Mouse (Mus musculus) cortical plate, adult 2 months (tissue): ENCODE measurements around the gene Cadm1. TPM values are rescaled to one million over a fixed set of nuclear protein-coding genes. Genes with fewer than 3 reads are reported as not detected.

Source experiments
- H3K27ac ChIP-seq: fragments of 200-500 bp; 2 replicates; pipeline ENCODE4 v1.5.1; 2012; ENCODE audit warnings: low read length, control low read depth, inconsistent platforms; ENCODE audit not compliant: insufficient read depth
- H3K4me1 ChIP-seq: fragments of 200-500 bp; 2 replicates; pipeline ENCODE4 v1.6.1; 2011; ENCODE audit warnings: low read length; ENCODE audit not compliant: control insufficient read depth, insufficient read depth
- H3K4me3 ChIP-seq: fragments of 200-500 bp; 2 replicates; pipeline ENCODE4 v1.5.1; 2011; ENCODE audit warnings: mild to moderate bottlenecking, low read length, control low read depth; ENCODE audit not compliant: insufficient read depth
- CTCF ChIP-seq: fragments of 200-500 bp; IDR thresholded peaks from 2 replicates; pipeline ENCODE4 v1.5.1; 2011; ENCODE audit warnings: mild to moderate bottlenecking, control low read depth, low read length; ENCODE audit not compliant: insufficient read depth; ENCODE audit errors: extremely low read depth
- POLR2A ChIP-seq: fragments of 200-500 bp; IDR thresholded peaks from 2 replicates; pipeline ENCODE4 v1.6.1; 2011; ENCODE audit warnings: mild to moderate bottlenecking, low read length, control low read depth; ENCODE audit not compliant: insufficient read depth; ENCODE audit errors: extremely low read depth
- polyA plus RNA-seq: library from polyadenylated mRNA; depleted of rRNA; stranded (reverse); fragments of >200 nt; gene quantifications from 2 replicates; pipeline ENCODE4 v1.2.3, GENCODE M21; 2012

The Cadm1 gene
- polyA plus RNA-seq, 1 experiment = 104 TPM

DNA sequence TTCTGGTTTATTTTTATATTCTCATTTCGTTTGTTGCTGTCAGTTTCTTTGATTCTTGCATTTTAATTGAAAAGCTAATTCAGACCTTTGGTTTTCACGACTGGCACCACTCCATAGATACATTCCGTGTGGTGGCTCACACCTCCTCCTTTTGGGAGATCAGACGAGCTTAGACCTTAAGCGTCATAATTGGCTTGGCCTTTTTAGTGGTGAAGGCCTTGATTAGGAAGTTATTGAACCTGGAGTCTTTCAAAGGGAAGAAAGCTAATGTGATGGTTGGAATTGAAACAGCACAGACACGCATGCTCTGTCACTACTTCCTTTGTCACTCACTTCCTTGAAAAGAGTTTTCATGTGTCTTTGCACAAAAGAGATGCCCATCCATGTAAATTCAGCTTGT is 249.3 kb downstream of the Cadm1 start:
- no peak for TF ChIP-seq POLR2A
- no peak for TF ChIP-seq CTCF
- peaks cover 12% of the 10 kb centered on the region for H3K4me1 ChIP-seq
- no peak overlapping the region for H3K27ac ChIP-seq
- no peak overlapping the region for H3K4me3 ChIP-seq

DNA sequence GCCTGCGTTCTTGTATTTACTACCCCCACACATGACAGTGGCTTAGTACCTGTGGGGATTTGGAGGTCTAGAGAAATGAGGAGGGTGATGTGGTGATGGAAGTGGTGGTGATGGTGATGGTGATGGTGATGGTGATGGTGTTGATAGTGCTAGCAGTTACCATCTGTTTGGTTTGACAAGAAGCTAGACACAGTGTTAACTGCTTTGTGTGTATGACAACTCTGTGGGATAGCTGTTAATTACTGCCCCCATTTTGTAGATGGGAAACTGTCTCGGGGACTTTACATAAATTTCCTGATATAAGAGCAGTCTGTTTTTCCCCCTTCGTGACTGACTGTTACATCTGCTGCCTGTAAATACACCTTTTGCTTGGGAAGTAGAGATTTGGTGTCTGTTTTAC is 256.7 kb downstream of the Cadm1 start:
- TF ChIP-seq POLR2A (no peak), CTCF (no peak)
- Histone ChIP-seq H3K4me1 (peaks cover 9% of the 10 kb centered on the region), H3K27ac (no peak overlapping the region), H3K4me3 (no peak overlapping the region)

DNA sequence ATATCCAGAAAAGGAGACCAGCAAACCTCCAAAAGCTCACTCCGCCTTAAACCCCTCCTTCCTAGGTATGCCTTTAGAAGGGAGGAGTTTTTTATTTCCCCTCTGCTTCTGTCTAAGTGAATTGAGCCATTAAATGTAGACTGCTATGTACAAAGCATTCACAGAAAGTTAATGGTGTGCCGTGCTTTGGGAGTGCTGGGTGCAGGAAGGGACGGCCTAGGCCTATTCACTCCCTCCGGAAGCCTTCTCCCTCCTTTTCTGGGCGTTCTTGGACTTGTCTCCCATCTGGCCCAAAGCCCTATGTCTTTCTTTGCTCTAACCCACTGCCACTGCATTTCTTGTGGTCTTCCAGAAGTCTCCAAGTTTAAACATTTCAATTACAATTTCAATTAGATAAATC is 268.5 kb downstream of the Cadm1 start:
- TF ChIP-seq POLR2A = no peak
- no peak for TF ChIP-seq CTCF
- H3K4me1 ChIP-seq = peaks cover 2% of the 10 kb centered on the region; the same call in 1 of the 2 replicates
- H3K4me3 ChIP-seq = no peak overlapping the region
- H3K27ac ChIP-seq = no peak overlapping the region

DNA sequence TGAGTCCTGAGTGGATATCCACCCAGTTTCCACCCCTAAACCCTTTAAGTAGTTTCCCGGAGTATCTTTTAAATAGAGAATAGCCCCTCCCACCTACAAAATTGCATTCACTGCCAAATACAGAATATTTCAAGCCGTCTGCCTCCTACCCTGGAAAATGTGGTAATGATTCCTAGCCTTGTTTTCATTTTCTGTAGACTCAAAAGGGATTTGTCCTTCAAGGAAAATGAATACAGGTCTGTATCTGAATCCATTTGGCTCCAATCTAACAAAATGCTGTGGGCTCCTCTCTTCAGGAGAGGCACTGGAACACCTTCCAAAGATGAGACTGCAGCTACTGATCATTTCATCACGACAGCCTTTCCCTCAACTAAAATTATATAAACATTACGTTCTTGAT is 271.3 kb downstream of the Cadm1 start:
- Histone ChIP-seq H3K27ac (no peak overlapping the region), H3K4me3 (no peak overlapping the region), H3K4me1 (peaks cover 2% of the 10 kb centered on the region; the same call in 1 of the 2 replicates)
- TF ChIP-seq CTCF = no peak
- TF ChIP-seq POLR2A = no peak

DNA sequence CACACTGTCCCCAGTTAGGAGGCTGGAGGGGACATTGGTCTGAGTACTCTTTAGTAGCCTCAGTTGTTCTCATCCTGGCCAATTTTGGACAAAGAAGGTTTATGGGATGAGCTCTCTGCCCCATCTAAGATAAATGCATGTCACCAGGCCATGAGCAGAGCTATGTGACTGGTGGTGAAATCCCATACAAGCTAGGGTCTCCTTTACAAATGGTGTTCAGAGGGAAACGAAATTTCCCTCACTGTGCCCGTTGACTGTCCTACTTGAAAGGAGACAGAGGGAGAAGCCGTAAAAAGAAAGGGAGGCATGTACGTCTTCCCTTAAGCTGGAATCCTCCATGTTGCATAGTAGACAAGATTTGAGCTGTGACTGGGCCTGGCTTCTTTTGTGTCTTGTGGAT is 272.6 kb downstream of the Cadm1 start:
- no peak for TF ChIP-seq POLR2A
- TF ChIP-seq CTCF = no peak
- H3K27ac ChIP-seq = no peak overlapping the region
- no peak overlapping the region for H3K4me3 ChIP-seq
- H3K4me1 ChIP-seq = peaks cover 2% of the 10 kb centered on the region; the same call in 1 of the 2 replicates

DNA sequence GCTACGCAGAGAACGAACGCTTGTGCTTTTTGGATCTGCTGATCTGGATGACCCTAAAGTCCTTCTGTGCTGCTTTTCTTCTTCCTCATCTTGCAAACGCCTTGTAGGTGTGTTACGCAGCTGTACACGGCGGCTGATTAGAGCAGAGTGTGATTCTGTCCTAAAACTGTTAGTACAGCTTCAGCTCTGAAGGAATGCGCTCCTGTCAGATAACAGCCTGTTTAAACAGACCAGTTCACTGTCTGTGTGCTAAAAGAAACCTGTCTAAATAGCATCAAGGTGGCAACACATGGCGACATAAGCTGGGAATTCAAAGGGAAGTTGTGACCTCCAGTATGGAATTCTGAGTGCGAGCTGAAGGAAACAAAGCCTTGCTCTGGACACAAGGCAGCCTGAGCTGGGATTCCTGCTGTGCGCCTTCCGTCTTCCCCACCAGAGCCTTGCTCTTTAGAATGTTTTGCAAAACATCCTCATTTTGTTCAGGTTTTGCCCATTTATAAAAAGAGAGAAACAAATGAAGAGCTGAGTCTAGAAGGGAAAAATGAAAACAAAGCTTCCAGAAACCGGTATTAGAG is 273.6 kb downstream of the Cadm1 start:
- Histone ChIP-seq H3K4me1 (peaks cover 2% of the 10 kb centered on the region; the same call in 1 of the 2 replicates), H3K4me3 (no peak overlapping the region), H3K27ac (no peak overlapping the region)
- TF ChIP-seq POLR2A (no peak), CTCF (no peak)

DNA sequence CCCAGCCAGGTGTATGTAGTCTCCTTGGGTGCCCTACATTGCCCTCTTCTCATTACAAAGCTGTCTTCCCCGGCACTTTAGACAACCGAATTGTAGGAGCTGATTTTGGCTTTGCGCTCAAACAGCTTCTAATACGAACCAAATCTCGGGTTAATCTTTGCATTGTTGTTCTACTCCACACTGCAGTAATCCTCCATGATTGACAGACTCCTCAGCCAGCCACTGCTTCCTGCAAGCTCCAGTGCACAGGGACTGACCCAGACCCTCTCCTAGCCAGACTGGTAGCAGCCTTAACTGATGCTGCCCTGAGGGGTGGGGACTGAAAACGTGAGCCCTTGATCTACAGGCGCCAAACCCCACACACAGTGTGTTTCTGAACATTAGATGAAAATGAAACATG is 275.7 kb downstream of the Cadm1 start:
- TF ChIP-seq CTCF = no peak
- TF ChIP-seq POLR2A = no peak
- Histone ChIP-seq H3K4me3 (no peak overlapping the region), H3K4me1 (peaks cover 2% of the 10 kb centered on the region; the same call in 1 of the 2 replicates), H3K27ac (no peak overlapping the region)

DNA sequence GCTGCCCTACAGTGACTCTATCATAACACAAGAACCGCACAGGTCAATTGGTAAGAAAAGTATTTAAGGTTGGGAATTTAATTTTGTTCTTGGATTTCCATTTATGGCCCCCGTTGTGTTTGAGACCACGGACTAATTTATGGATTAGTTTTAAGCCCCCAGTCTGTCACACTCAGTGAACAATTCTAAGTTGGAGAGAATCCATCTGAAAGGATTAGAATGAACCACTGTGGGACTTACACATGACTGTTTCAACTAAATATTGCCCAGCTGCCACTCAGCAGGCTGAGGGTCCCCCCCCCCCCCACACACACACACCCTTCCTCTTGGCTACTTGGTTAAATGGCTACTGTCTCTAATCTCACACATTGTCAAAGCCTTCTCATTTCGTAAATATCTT is 295.7 kb downstream of the Cadm1 start:
- Histone ChIP-seq H3K4me3 (no peak overlapping the region), H3K27ac (no peak overlapping the region), H3K4me1 (no peaks in the 10 kb centered on the region)
- TF ChIP-seq CTCF (no peak), POLR2A (no peak)

DNA sequence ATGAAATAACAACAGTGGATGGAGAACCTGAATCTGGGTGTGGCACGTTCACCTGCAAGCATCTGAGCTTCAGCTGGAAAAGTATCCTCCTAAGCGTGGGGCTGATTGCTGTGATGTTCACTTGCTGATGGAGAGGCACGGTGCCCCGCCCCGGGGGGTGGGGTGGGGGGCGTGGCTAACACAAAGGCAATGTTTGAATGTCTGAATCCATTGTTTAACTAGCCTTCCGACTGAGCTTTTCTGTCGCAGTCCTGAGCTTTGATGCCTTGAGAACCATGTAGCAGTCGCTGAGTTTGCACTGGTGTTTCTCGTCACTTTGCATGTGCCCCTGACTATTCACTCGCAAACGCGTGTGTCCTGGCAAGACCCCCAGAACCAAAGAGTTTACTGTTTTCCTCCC is 298.8 kb downstream of the Cadm1 start:
- TF ChIP-seq POLR2A (no peak), CTCF (no peak)
- Histone ChIP-seq H3K4me3 (no peak overlapping the region), H3K27ac (no peak overlapping the region)

DNA sequence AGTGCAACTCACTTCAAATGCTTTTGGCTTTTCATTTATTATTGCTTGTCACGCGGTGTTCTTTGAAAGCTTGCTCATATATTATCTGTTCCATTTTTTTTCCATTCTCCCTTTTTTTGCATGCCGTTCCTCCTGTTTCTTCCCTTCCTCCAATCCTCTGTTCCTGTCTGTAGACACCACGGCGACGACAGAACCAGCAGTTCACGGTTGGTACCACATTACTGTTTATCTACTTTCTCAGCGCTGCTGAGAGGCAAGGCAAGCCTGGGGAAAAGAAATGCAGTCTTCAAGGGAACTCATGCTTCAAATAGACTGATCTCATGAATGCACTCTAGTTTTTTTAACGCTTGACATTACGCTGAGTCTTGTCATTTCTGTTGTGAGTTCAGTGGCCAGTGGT is 299.2 kb downstream of the Cadm1 start:
- no peaks in the 10 kb centered on the region for H3K4me1 ChIP-seq
- TF ChIP-seq POLR2A = no peak
- no peak for TF ChIP-seq CTCF
- no peak overlapping the region for H3K4me3 ChIP-seq
- H3K27ac ChIP-seq = no peak overlapping the region

More for the DNA sequence above, 298.8 kb downstream of the Cadm1 start:
- H3K4me1 ChIP-seq = no peaks in the 10 kb centered on the region
